Mouse (Mus musculus): Measurements from ENCODE around the gene Rhod.
"Not testable (repeated sequence)": the region's sequence is repeated elsewhere in the genome, so short reads cannot be mapped to it uniquely, and the experiment has no call there.

Rhod gene

GRCm38 (mm10) chr19:4398959-4399358 lies 40.3 kb downstream of the Rhod start:
- no peak for DNase-seq

- DNase-seq: no peak
Observed at GRCm38 (mm10) chr19:4398630-4398948, 40.6 kb downstream of the Rhod start.

GRCm38 (mm10) chr19:4397798-4398629 lies 41.2 kb downstream of the Rhod start, which contains the start of gene Kdm2a:
Gene Kdm2a, minus strand, starts transcription at chr19:4398285.
- peak; percentile 44 to 55 for DNase-seq

- DNase-seq: peak; percentile 96 to 97
Observed at GRCm38 (mm10) chr19:4396998-4397797, 42.0 kb downstream of the Rhod start.

- DNase-seq: peak; percentile 31 to 41
Observed at GRCm38 (mm10) chr19:4396081-4396997, 42.9 kb downstream of the Rhod start.

- DNase-seq: no peak
Observed at GRCm38 (mm10) chr19:4387276-4387675, 52.0 kb downstream of the Rhod start.

- DNase-seq: no peak
Observed at GRCm38 (mm10) chr19:4385026-4385425, 54.2 kb downstream of the Rhod start.

GRCm38 (mm10) chr19:4384322-4384721 lies 54.9 kb downstream of the Rhod start:
- no peak for DNase-seq

- DNase-seq: no peak
Observed at GRCm38 (mm10) chr19:4383306-4383705, 55.9 kb downstream of the Rhod start.

GRCm38 (mm10) chr19:4382303-4382702 lies 56.9 kb downstream of the Rhod start:
- DNase-seq: not testable (repeated sequence)
